Comparison of ENCODE assay signal across 27 mouse cellular contexts in the genomic region with DNA sequence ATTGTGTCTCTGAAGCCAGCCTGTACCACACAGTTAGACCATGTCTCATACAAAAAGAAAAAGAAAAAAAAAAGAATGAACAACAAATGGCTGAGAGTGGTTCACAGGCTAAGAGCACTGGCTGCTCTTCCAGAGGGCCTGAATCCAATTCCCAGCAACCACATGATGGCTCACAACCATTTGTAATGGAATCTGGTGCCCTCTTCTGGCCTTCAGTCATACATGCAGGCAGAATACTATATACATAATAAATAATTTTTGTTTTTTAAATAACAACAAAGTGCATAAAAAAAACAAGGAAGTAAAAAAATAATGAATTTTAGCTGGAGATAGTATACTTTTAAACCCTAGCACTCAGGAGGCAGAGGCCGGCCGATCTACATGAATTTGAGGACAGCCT. TPM values are rescaled to one million over a fixed set of nuclear protein-coding genes. Genes with fewer than 3 reads are reported as not detected.
DNase-seq lines count a peak whose midpoint lies in the region; ATAC-seq and TF ChIP-seq lines count a peak whose summit lies in the region.
"Had no signal": no experiment of that assay in that cellular context is flagged by ENCODE, and none has a peak within 500 bp of the region (broad histone marks: within the 10 kb centered on the region; RNA-seq: fewer than 3 reads in every experiment).

No protein-coding gene starts in this region.

- H3K27me3 ChIP-seq in intestine, postnatal 0 days (replicated peaks; ENCODE audit: control insufficient read depth, insufficient read depth, low read length) = no peaks in the 10 kb centered on the region
- no peaks in the 10 kb centered on the region for H3K27me3 ChIP-seq in intestine, embryonic 15.5 days (replicated peaks)
- H3K27me3 ChIP-seq in lung, embryonic 14.5 days (ENCODE audit: insufficient read depth, low read length) = no peaks in the 10 kb centered on the region
- H3K27me3 ChIP-seq: hindbrain, embryonic 15.5 days; limb, embryonic 12.5 days; liver, embryonic 15.5 days; midbrain, embryonic 15.5 days had no signal

- no peak overlapping the region for H3K4me2 ChIP-seq in intestine, postnatal 0 days (replicated peaks; ENCODE audit: low read depth)
- H3K4me2 ChIP-seq in intestine, embryonic 15.5 days (replicated peaks) = no peak overlapping the region
- no peak overlapping the region for H3K4me2 ChIP-seq in lung, embryonic 14.5 days
- H3K4me2 ChIP-seq: heart, embryonic 11.5 days; hindbrain, embryonic 15.5 days; limb, embryonic 12.5 days; liver, embryonic 15.5 days; midbrain, embryonic 15.5 days had no signal

- H3K9me3 ChIP-seq in intestine, postnatal 0 days (ENCODE audit: control insufficient read depth) = no peaks in the 10 kb centered on the region
- no peaks in the 10 kb centered on the region for H3K9me3 ChIP-seq in intestine, embryonic 15.5 days
- H3K9me3 ChIP-seq in lung, embryonic 14.5 days (ENCODE audit: low read depth, low read length) = no peaks in the 10 kb centered on the region
- no peaks in the 10 kb centered on the region for H3K9me3 ChIP-seq in ES-E14 (ENCODE audit: control insufficient read depth, insufficient read depth, low read depth, low read length)
- H3K9me3 ChIP-seq: hindbrain, embryonic 15.5 days; limb, embryonic 12.5 days; liver, embryonic 15.5 days; midbrain, embryonic 15.5 days had no signal

- in situ Hi-C loops in ES-E14 (cut with MboI; ENCODE audit: low sequenced_read_pairs in 2 of 2, unreplicated experiment in 2 of 2) = no loop called here

- H3K9ac ChIP-seq in intestine, postnatal 0 days (ENCODE audit: low read depth, low read length) = no peak overlapping the region
- no peak overlapping the region for H3K9ac ChIP-seq in intestine, embryonic 15.5 days
- no peak overlapping the region for H3K9ac ChIP-seq in lung, embryonic 14.5 days
- H3K9ac ChIP-seq in ES-E14 (ENCODE audit: insufficient read depth, low read depth, low read length, poor library complexity, severe bottlenecking) = no peak overlapping the region
- H3K9ac ChIP-seq: hindbrain, embryonic 15.5 days; limb, embryonic 12.5 days; liver, embryonic 15.5 days; midbrain, embryonic 15.5 days had no signal

- 93% methylated on average over 2 of the region's 2 CpGs for WGBS in intestine, postnatal 0 days
- 94% methylated on average over 2 of the region's 2 CpGs for WGBS in intestine, embryonic 15.5 days
- 100% methylated on average over 2 of the region's 2 CpGs for WGBS in lung, embryonic 14.5 days

- no peak for DNase-seq in lung, embryonic 14.5 days
- no peak for DNase-seq in lung, adult 18-20 months
- DNase-seq in ES-E14 (ENCODE audit: low read depth, low spot score) = no peak
- no peak for DNase-seq in spleen, postnatal 10 days (ENCODE audit: low spot score in 2 of 2)
- no peak for DNase-seq in embryo, embryonic 11 days
- DNase-seq: adrenal gland, postnatal 14 days; cerebellum, adult 11 months; cerebellum, postnatal 14 days; kidney, adult 18-20 months; kidney, postnatal 36 days; layer of hippocampus, adult 9-11 months; lung, postnatal 36 days; right cerebral cortex, postnatal 14 days had no signal

- H3K4me3 ChIP-seq in intestine, postnatal 0 days (ENCODE audit: low read depth, low read length) = no peak overlapping the region
- H3K4me3 ChIP-seq in intestine, embryonic 15.5 days (replicated peaks) = no peak overlapping the region
- H3K4me3 ChIP-seq in lung, embryonic 14.5 days (ENCODE audit: low read depth, low read length) = no peak overlapping the region
- H3K4me3 ChIP-seq in ES-E14 (ENCODE audit: insufficient read depth in 1 of 2, low read depth in 1 of 2, low read length in 2 of 2, poor library complexity in 1 of 2, severe bottlenecking in 1 of 2) = no peak overlapping the region
- H3K4me3 ChIP-seq: hindbrain, embryonic 15.5 days; limb, embryonic 12.5 days; liver, embryonic 15.5 days; midbrain, embryonic 15.5 days had no signal

- no peaks in the 10 kb centered on the region; the same call in 1 of the 2 replicates for H3K4me1 ChIP-seq in intestine, postnatal 0 days (replicated peaks; ENCODE audit: control insufficient read depth, insufficient read depth, low read length)
- peaks cover 4% of the 10 kb centered on the region; the same call in 1 of the 2 replicates for H3K4me1 ChIP-seq in intestine, embryonic 15.5 days (replicated peaks)
- no peaks in the 10 kb centered on the region for H3K4me1 ChIP-seq in lung, embryonic 14.5 days (ENCODE audit: insufficient read depth)
- H3K4me1 ChIP-seq in ES-E14 (ENCODE audit: control insufficient read depth in 2 of 2, insufficient read depth in 2 of 2, low read length in 2 of 2, poor library complexity in 1 of 2) = peaks cover 0 to 21% of the 10 kb centered on the region in 2 experiments; a peak in 2 of 4 replicates
- H3K4me1 ChIP-seq: liver, embryonic 15.5 days; midbrain, embryonic 15.5 days had no signal

- no peak overlapping the region for H3K27ac ChIP-seq in intestine, postnatal 0 days (ENCODE audit: low read depth, low read length)
- no peak overlapping the region for H3K27ac ChIP-seq in intestine, embryonic 15.5 days
- H3K27ac ChIP-seq in lung, embryonic 14.5 days (ENCODE audit: low read depth) = no peak overlapping the region
- H3K27ac ChIP-seq in ES-E14 (ENCODE audit: insufficient read depth, low read depth, low read length, poor library complexity, severe bottlenecking) = no peak overlapping the region
- H3K27ac ChIP-seq: hindbrain, embryonic 15.5 days; limb, embryonic 12.5 days; liver, embryonic 15.5 days; midbrain, embryonic 15.5 days had no signal

- no peak for ATAC-seq in intestine, postnatal 0 days
- ATAC-seq in intestine, embryonic 15.5 days = no peak
- no peak for ATAC-seq in lung, embryonic 14.5 days (ENCODE audit: insufficient read depth)
- ATAC-seq: activated CD4-positive, CD25-positive, alpha-beta regulatory T cell, adult 4 months; forebrain, embryonic 16.5 days; midbrain, embryonic 15.5 days had no signal

- peaks cover 49% of the 10 kb centered on the region for H3K36me3 ChIP-seq in intestine, postnatal 0 days (ENCODE audit: control insufficient read depth, insufficient read depth)
- H3K36me3 ChIP-seq in intestine, embryonic 15.5 days = peaks cover 16% of the 10 kb centered on the region
- peaks cover 49% of the 10 kb centered on the region for H3K36me3 ChIP-seq in lung, embryonic 14.5 days (ENCODE audit: insufficient read depth)
- no peaks in the 10 kb centered on the region; the same call in 1 of the 2 replicates for H3K36me3 ChIP-seq in ES-E14 (ENCODE audit: control insufficient read depth, insufficient read depth, low read length, poor library complexity, severe bottlenecking)

- peak; percentile 47 for TF ChIP-seq CTCF in intestine, postnatal 0 days (IDR thresholded peaks at IDR 0.05; ENCODE audit: low read depth)
- TF ChIP-seq CTCF in lung, embryonic 14.5 days (IDR thresholded peaks at IDR 0.05; ENCODE audit: low read depth) = peak; percentile 30; the same call in 1 of the 2 replicates

TF ChIP-seq in ES-E14, 5 proteins besides CTCF, POLR2A, EP300 and RAD21:
- TF ChIP-seq CHD2 (IDR thresholded peaks at IDR 0.05; ENCODE audit: low read depth, low read length) = no peak
- TF ChIP-seq HCFC1 (IDR thresholded peaks at IDR 0.05; ENCODE audit: borderline replicate concordance, insufficient read depth, low read length) = no peak
- 0 out of 2 replicates have a peak, but pooled peaks have one; percentile 16 for TF ChIP-seq ZC3H11A (IDR thresholded peaks at IDR 0.05; ENCODE audit: borderline replicate concordance, low read depth, low read length)
- TF ChIP-seq ZNF384 (IDR thresholded peaks at IDR 0.05; ENCODE audit: low read depth, low read length) = no peak
- TF ChIP-seq MAFK (IDR thresholded peaks at IDR 0.05; ENCODE audit: insufficient read depth, low read depth, low read length) = no peak

RNA-seq across cellular contexts. Expression of gene Spata32, which starts 11.4 kb away (rescaled TPM):
- not detected in 2 replicates for polyA plus RNA-seq in intestine, postnatal 0 days (2015; fragmentation: Nextera tagmentation; extraction: Ambion mirVana)
- polyA plus RNA-seq in intestine, embryonic 15.5 days (2015; fragmentation: Nextera tagmentation; extraction: Ambion mirVana) = not detected in 2 replicates
- polyA plus RNA-seq in lung, embryonic 14.5 days (2014; fragmentation: Nextera tagmentation; extraction: Ambion mirVana) = not detected in 2 replicates
- not detected in 2 replicates for total RNA-seq in ES-E14 (2012; rRNA removed)
- total RNA-seq: adrenal gland, postnatal 14 days; heart, postnatal 25 days; megakaryocyte-erythroid progenitor cell, adult 5-6 weeks; neutrophil, adult 5-6 weeks had no signal
- polyA plus RNA-seq: activated CD4-positive, CD25-positive, alpha-beta regulatory T cell, adult 4 months; embryonic facial prominence, embryonic 14.5 days; forebrain, embryonic 16.5 days; heart, embryonic 11.5 days; limb, embryonic 12.5 days; liver, embryonic 15.5 days; spleen, adult 2 months had no signal

RNA-seq across cellular contexts. Expression of gene 1700023F06Rik, which starts 21.2 kb away (rescaled TPM):
- 0.35 and 0.77 TPM in 2 replicates for polyA plus RNA-seq in intestine, postnatal 0 days (2015; fragmentation: Nextera tagmentation; extraction: Ambion mirVana)
- polyA plus RNA-seq in intestine, embryonic 15.5 days (2015; fragmentation: Nextera tagmentation; extraction: Ambion mirVana) = 0.73 and 1.0 TPM in 2 replicates
- polyA plus RNA-seq in lung, embryonic 14.5 days (2014; fragmentation: Nextera tagmentation; extraction: Ambion mirVana) = 0.89 and 1.2 TPM in 2 replicates
- 0.26 TPM in 1 of 2 replicates, not detected in the other for total RNA-seq in ES-E14 (2012; rRNA removed)
- total RNA-seq: heart, postnatal 25 days; megakaryocyte-erythroid progenitor cell, adult 5-6 weeks; neutrophil, adult 5-6 weeks had no signal
- polyA plus RNA-seq: activated CD4-positive, CD25-positive, alpha-beta regulatory T cell, adult 4 months; heart, embryonic 11.5 days; spleen, adult 2 months had no signal

RNA-seq across cellular contexts. Expression of gene Map3k14, which starts 37.7 kb away (rescaled TPM):
- 1.6 TPM in 2 replicates for polyA plus RNA-seq in intestine, postnatal 0 days (2015; fragmentation: Nextera tagmentation; extraction: Ambion mirVana)
- 2.9 and 3.6 TPM in 2 replicates for polyA plus RNA-seq in intestine, embryonic 15.5 days (2015; fragmentation: Nextera tagmentation; extraction: Ambion mirVana)
- 3.1 and 3.9 TPM in 2 replicates for polyA plus RNA-seq in lung, embryonic 14.5 days (2014; fragmentation: Nextera tagmentation; extraction: Ambion mirVana)
- 4.5 and 5.3 TPM in 2 replicates for total RNA-seq in ES-E14 (2012; rRNA removed)

RNA-seq across cellular contexts. Expression of gene Fmnl1, which starts 58.7 kb away (rescaled TPM):
- polyA plus RNA-seq in intestine, postnatal 0 days (2015; fragmentation: Nextera tagmentation; extraction: Ambion mirVana) = 0.80 and 1.0 TPM in 2 replicates
- 2.0 and 2.2 TPM in 2 replicates for polyA plus RNA-seq in intestine, embryonic 15.5 days (2015; fragmentation: Nextera tagmentation; extraction: Ambion mirVana)
- polyA plus RNA-seq in lung, embryonic 14.5 days (2014; fragmentation: Nextera tagmentation; extraction: Ambion mirVana) = 2.5 and 2.8 TPM in 2 replicates
- 0.94 and 1.9 TPM in 2 replicates for total RNA-seq in ES-E14 (2012; rRNA removed)
